Mouse (Mus musculus) kidney, postnatal 0 days (tissue): ENCODE measurements around the gene Magi2. TPM values are rescaled to one million over a fixed set of nuclear protein-coding genes. Genes with fewer than 3 reads are reported as not detected.

Experiments used
- ATAC-seq: fragments of 200-750 bp; cut with Nextera tagmentation; replicated peaks from 2 replicates; pipeline ENCODE4 v1.8.0; 2017; ENCODE audit warnings: low read depth, moderate number of reproducible peaks, moderate TSS enrichment, moderate library complexity; ENCODE audit not compliant: low FRiP score
- DNase-seq: peaks from one replicate; pipeline ENCODE4 v3.0.0-alpha.2; 2016; ENCODE audit warnings: low spot score
- H3K27ac ChIP-seq: fragments of 300-500 bp; sonication (generic); 2 replicates; pipeline ENCODE4 v1.5.1; 2014; ENCODE audit warnings: mild to moderate bottlenecking
- H3K27me3 ChIP-seq: fragments of 300-500 bp; sonication (generic); 2 replicates; pipeline ENCODE4 v1.6.1; 2014; ENCODE audit warnings: low read length, mixed read lengths; ENCODE audit not compliant: insufficient read depth
- H3K36me3 ChIP-seq: fragments of 300-500 bp; sonication (generic); 2 replicates; pipeline ENCODE4 v1.6.1; 2014; ENCODE audit warnings: low read length, mixed read lengths; ENCODE audit not compliant: insufficient read depth
- H3K4me1 ChIP-seq: fragments of 300-500 bp; sonication (generic); replicated peaks from 2 replicates; pipeline ENCODE4 v1.6.1; 2014; ENCODE audit warnings: antibody characterized with exemption, low read length, mixed read lengths; ENCODE audit not compliant: insufficient read depth
- H3K4me2 ChIP-seq: fragments of 300-500 bp; sonication (generic); 2 replicates; pipeline ENCODE4 v1.6.1; 2014; ENCODE audit warnings: mild to moderate bottlenecking, low read length, moderate library complexity, mixed read lengths
- H3K4me3 ChIP-seq: fragments of 300-500 bp; sonication (generic); replicated peaks from 2 replicates; pipeline ENCODE4 v1.5.1; 2014; ENCODE audit warnings: low read depth, low read length
- H3K9ac ChIP-seq: fragments of 300-500 bp; sonication (generic); 2 replicates; pipeline ENCODE4 v1.6.1; 2014; ENCODE audit warnings: low read depth, low read length
- H3K9me3 ChIP-seq: fragments of 300-500 bp; sonication (generic); replicated peaks from 2 replicates; pipeline ENCODE4 v1.6.1; 2016; ENCODE audit warnings: low read length, inconsistent platforms, mixed read lengths
- CTCF ChIP-seq: IDR thresholded peaks from 2 replicates; pipeline ENCODE4 v1.5.1; 2016; ENCODE audit warnings: antibody characterized with exemption, low read depth, mild to moderate bottlenecking, moderate library complexity
- WGBS: fragments of 180-500 bp; shearing (Covaris S2); extraction: QIAGEN DNeasy Blood & Tissue Kit; methylation state at CpG from one replicate; pipeline ENCODE4 v1.1.7; 2014; 5-methylcytosine and 5-hydroxymethylcytosine counted together
- polyA plus RNA-seq: library from polyadenylated mRNA; unstranded; fragments of >200 nt; fragmentation: Nextera tagmentation; extraction: Ambion mirVana; gene quantifications from 2 replicates; pipeline ENCODE4 v1.2.1, GENCODE M21; 2015

Gene Magi2
- polyA plus RNA-seq, 1 experiment from 2014 or later = 14.5 TPM

GRCm38 (mm10) chr5:19472851-19473439 lies 246.1 kb downstream of the Magi2 start:
- 78% methylated on average over 4 of the region's 4 CpGs for WGBS

GRCm38 (mm10) chr5:19482981-19483380 lies 256.1 kb downstream of the Magi2 start:
- H3K4me1 ChIP-seq = no peaks in the 10 kb centered on the region
- H3K27me3 ChIP-seq = no peaks in the 10 kb centered on the region
- H3K9me3 ChIP-seq = no peaks in the 10 kb centered on the region
- TF ChIP-seq CTCF = no peak
- no peaks in the 10 kb centered on the region for H3K36me3 ChIP-seq
- no peak overlapping the region for H3K9ac ChIP-seq
- 82% methylated on average over 3 of the region's 3 CpGs for WGBS
- H3K4me2 ChIP-seq = no peak overlapping the region
- ATAC-seq (no peak), DNase-seq (no peak)
- no peak overlapping the region for H3K27ac ChIP-seq
- no peak overlapping the region for H3K4me3 ChIP-seq

More at GRCm38 (mm10) chr5:19472851-19473439, 246.1 kb downstream of the Magi2 start:
- Histone ChIP-seq H3K4me2 (no peak overlapping the region), H3K27me3 (no peaks in the 10 kb centered on the region), H3K27ac (no peak overlapping the region), H3K9me3 (no peaks in the 10 kb centered on the region), H3K4me1 (no peaks in the 10 kb centered on the region), H3K36me3 (no peaks in the 10 kb centered on the region), H3K4me3 (no peak overlapping the region), H3K9ac (no peak overlapping the region)
- no peak for ATAC-seq
- no peak for TF ChIP-seq CTCF
- DNase-seq = no peak

- no peak overlapping the region for H3K27ac ChIP-seq
- H3K36me3 ChIP-seq = no peaks in the 10 kb centered on the region
- no peak for TF ChIP-seq CTCF
- no peaks in the 10 kb centered on the region for H3K9me3 ChIP-seq
- DNase-seq = no peak
- H3K4me2 ChIP-seq = no peak overlapping the region
- no peak overlapping the region for H3K9ac ChIP-seq
- 40% methylated on average over 7 of the region's 7 CpGs for WGBS
- H3K4me3 ChIP-seq = no peak overlapping the region
- ATAC-seq = no peak
- H3K27me3 ChIP-seq = no peaks in the 10 kb centered on the region
- H3K4me1 ChIP-seq = no peaks in the 10 kb centered on the region
These were observed 261.1 kb downstream of the Magi2 start for GRCm38 (mm10) chr5:19487947-19488346.

DNA sequence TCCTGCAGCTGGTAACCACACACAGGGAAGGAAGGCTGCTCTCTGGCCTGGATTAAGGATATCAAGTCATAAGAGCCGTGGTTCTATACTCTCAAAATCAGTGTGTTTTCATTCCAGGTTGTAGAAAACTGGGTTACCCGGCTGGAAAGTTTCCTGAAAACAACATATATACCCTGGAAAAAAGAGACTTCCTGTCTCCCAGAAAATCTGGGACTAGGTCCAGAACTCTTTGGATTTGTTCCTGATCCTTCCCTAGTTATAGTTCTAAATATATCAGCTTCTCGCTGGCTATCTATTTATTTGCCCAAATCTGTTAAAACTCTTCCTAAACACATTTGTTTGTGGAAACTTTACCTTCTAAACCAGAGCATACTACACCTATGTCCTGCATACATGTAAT lies 274.2 kb downstream of the Magi2 start:
- Histone ChIP-seq H3K27ac (no peak overlapping the region), H3K9me3 (no peaks in the 10 kb centered on the region), H3K36me3 (no peaks in the 10 kb centered on the region), H3K4me2 (no peak overlapping the region), H3K27me3 (no peaks in the 10 kb centered on the region), H3K4me3 (no peak overlapping the region), H3K4me1 (no peaks in the 10 kb centered on the region), H3K9ac (no peak overlapping the region)
- WGBS = 62% methylated on average over 3 of the region's 3 CpGs
- ATAC-seq = no peak
- DNase-seq = no peak
- TF ChIP-seq CTCF = no peak

GRCm38 (mm10) chr5:19522168-19522567 lies 295.3 kb downstream of the Magi2 start:
- TF ChIP-seq CTCF = peak; percentile 79
- no peak overlapping the region for H3K4me2 ChIP-seq
- H3K27me3 ChIP-seq = no peaks in the 10 kb centered on the region
- H3K27ac ChIP-seq = no peak overlapping the region
- no peaks in the 10 kb centered on the region for H3K9me3 ChIP-seq
- no peak overlapping the region for H3K4me3 ChIP-seq
- H3K9ac ChIP-seq = no peak overlapping the region
- H3K4me1 ChIP-seq = no peaks in the 10 kb centered on the region
- no peaks in the 10 kb centered on the region for H3K36me3 ChIP-seq
- DNase-seq (peak; percentile 78), ATAC-seq (0 out of 2 replicates have a peak, but pooled peaks have one; percentile 29)

DNA sequence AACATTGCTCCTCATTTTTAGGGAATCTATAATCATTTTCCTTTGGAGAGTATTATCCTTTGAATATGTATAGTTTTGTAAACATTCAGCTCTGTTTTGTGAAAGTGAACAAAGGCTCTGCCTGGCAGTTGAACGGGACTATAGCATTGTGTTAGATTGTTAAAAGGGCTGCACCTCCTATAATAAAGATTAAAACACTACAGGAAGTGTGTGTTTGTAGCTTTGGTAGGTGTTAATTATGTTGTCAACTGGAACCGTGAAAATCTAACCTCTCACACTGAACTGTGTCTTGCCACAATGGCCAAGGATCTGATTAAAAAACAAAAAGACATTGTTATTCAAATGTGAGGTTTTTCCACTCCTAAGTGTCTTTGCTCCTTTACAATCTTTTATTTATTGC lies 312.5 kb downstream of the Magi2 start:
- no peak for ATAC-seq
- WGBS = 6% methylated on average over 2 of the region's 2 CpGs

GRCm38 (mm10) chr5:19546424-19546823 lies 319.6 kb downstream of the Magi2 start:
- Histone ChIP-seq H3K4me1 (no peaks in the 10 kb centered on the region), H3K4me2 (no peak overlapping the region), H3K9ac (no peak overlapping the region), H3K36me3 (no peaks in the 10 kb centered on the region), H3K27ac (no peak overlapping the region), H3K9me3 (no peaks in the 10 kb centered on the region), H3K4me3 (no peak overlapping the region), H3K27me3 (no peaks in the 10 kb centered on the region)
- no peak for TF ChIP-seq CTCF
- 68% methylated on average over 4 of the region's 4 CpGs for WGBS
- DNase-seq (no peak), ATAC-seq (no peak)

More for the DNA sequence above, 312.5 kb downstream of the Magi2 start:
- Histone ChIP-seq H3K36me3 (no peaks in the 10 kb centered on the region), H3K27me3 (no peaks in the 10 kb centered on the region), H3K4me1 (no peaks in the 10 kb centered on the region), H3K27ac (no peak overlapping the region), H3K9me3 (no peaks in the 10 kb centered on the region), H3K9ac (no peak overlapping the region), H3K4me2 (no peak overlapping the region), H3K4me3 (no peak overlapping the region)
- DNase-seq = no peak
- TF ChIP-seq CTCF = no peak
